Mouse (Mus musculus) embryonic facial prominence, embryonic 14.5 days (tissue): ENCODE data around the gene Tie1. TPM values are rescaled to one million over a fixed set of nuclear protein-coding genes. Genes with fewer than 3 reads are reported as not detected.

Experiments used
- ATAC-seq: fragments of 200-750 bp; cut with Nextera tagmentation; 2 replicates; pipeline ENCODE4 v1.8.0; 2017; ENCODE audit warnings: low read depth, moderate number of reproducible peaks, moderate TSS enrichment
- DNase-seq: peaks from one replicate; pipeline ENCODE4 v3.0.0-alpha.2; 2015; ENCODE audit warnings: low spot score
- H3K27ac ChIP-seq: fragments of 300-500 bp; sonication (generic); replicated peaks from 2 replicates; pipeline ENCODE4 v1.5.1; 2014; ENCODE audit warnings: low read depth, mild to moderate bottlenecking, low read length, moderate library complexity
- H3K27me3 ChIP-seq: fragments of 300-500 bp; sonication (generic); replicated peaks from 2 replicates; pipeline ENCODE4 v1.6.1; 2014; ENCODE audit warnings: low read length; ENCODE audit not compliant: control insufficient read depth, insufficient read depth
- H3K36me3 ChIP-seq: fragments of 300-500 bp; sonication (generic); 2 replicates; pipeline ENCODE4 v1.6.1; 2014; ENCODE audit warnings: low read length, mixed read lengths; ENCODE audit not compliant: control insufficient read depth, insufficient read depth
- H3K4me1 ChIP-seq: fragments of 300-500 bp; sonication (generic); 2 replicates; pipeline ENCODE4 v1.6.1; 2014; ENCODE audit warnings: antibody characterized with exemption, low read length; ENCODE audit not compliant: control insufficient read depth, insufficient read depth
- H3K4me2 ChIP-seq: fragments of 300-500 bp; sonication (generic); 2 replicates; pipeline ENCODE4 v1.6.1; 2014; ENCODE audit warnings: low read depth, mild to moderate bottlenecking, low read length, moderate library complexity, mixed read lengths
- H3K4me3 ChIP-seq: fragments of 300-500 bp; sonication (generic); 2 replicates; pipeline ENCODE4 v1.5.1; 2014; ENCODE audit warnings: low read depth, mild to moderate bottlenecking, low read length
- H3K9ac ChIP-seq: fragments of 300-500 bp; sonication (generic); 2 replicates; pipeline ENCODE4 v1.6.1; 2014; ENCODE audit warnings: low read depth, mild to moderate bottlenecking, low read length, moderate library complexity, mixed read lengths
- H3K9me3 ChIP-seq: fragments of 300-500 bp; sonication (generic); 2 replicates; pipeline ENCODE4 v1.6.1; 2016; ENCODE audit warnings: low read length; ENCODE audit not compliant: control insufficient read depth
- WGBS: fragments of 180-500 bp; shearing (Covaris S2); extraction: QIAGEN DNeasy Blood & Tissue Kit; methylation state at CpG from one replicate; pipeline ENCODE4 v1.1.7; 2014; 5-methylcytosine and 5-hydroxymethylcytosine counted together
- polyA plus RNA-seq: library from polyadenylated mRNA; unstranded; fragments of >200 nt; fragmentation: Nextera tagmentation; extraction: Ambion mirVana; gene quantifications from 2 replicates; pipeline ENCODE4 v1.2.1, GENCODE M21; 2014

Tie1 gene
- polyA plus RNA-seq = 22.3 and 24.2 TPM in 2 replicates

GRCm38 (mm10) chr4:118489717-118490132 lies at the start of gene Tie1:
Gene Tie1 (minus strand): TSS chr4:118490061.
- 0 out of 2 replicates have a peak, but pooled peaks have one; percentile 37 for ATAC-seq
- H3K4me1 ChIP-seq = no peaks in the 10 kb centered on the region
- H3K4me2 ChIP-seq = peak within 1 kb of the TSS; percentile 14; the same call in 1 of the 2 replicates
- H3K9ac ChIP-seq = no peak within 1 kb of the TSS
- H3K9me3 ChIP-seq = no peaks in the 10 kb centered on the region
- H3K4me3 ChIP-seq = peak within 1 kb of the TSS; percentile 7; the same call in 1 of the 2 replicates
- no peak within 1 kb of the TSS for H3K27ac ChIP-seq
- DNase-seq = peak; percentile 50
- no peaks in the 10 kb centered on the region for H3K36me3 ChIP-seq
- H3K27me3 ChIP-seq = no peaks in the 10 kb centered on the region
- WGBS = 84% methylated on average over 8 of the region's 8 CpGs

DNA sequence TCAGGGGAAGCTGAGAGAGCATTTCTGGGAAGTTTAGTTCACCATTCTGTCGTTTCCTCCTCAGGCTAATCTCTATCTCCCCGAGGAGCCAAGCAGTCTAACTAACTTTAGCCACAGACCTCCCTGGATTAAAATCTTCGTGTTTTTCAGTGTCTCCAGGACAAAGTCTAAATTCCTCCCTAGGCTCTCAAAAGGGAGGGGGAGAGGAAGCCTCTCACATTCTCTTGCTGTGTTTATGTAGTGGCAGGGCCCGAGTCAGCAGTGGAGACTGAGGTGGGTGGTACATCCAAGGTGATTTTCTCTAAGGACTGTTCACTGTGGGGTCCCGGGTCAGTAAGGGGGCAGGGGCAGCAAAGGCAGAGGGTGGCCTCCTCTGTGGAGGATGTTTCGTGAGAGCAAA lies 47.9 kb upstream of the Tie1 start:
- Histone ChIP-seq H3K9ac (no peak overlapping the region), H3K4me1 (peaks cover 9% of the 10 kb centered on the region), H3K9me3 (no peaks in the 10 kb centered on the region), H3K4me2 (no peak overlapping the region), H3K4me3 (no peak overlapping the region), H3K27ac (no peak overlapping the region), H3K27me3 (peaks cover 3% of the 10 kb centered on the region; the same call in 1 of the 2 replicates), H3K36me3 (no peaks in the 10 kb centered on the region)
- ATAC-seq = no peak
- no peak for DNase-seq
- WGBS = 35% methylated on average over 6 of the region's 6 CpGs

DNA sequence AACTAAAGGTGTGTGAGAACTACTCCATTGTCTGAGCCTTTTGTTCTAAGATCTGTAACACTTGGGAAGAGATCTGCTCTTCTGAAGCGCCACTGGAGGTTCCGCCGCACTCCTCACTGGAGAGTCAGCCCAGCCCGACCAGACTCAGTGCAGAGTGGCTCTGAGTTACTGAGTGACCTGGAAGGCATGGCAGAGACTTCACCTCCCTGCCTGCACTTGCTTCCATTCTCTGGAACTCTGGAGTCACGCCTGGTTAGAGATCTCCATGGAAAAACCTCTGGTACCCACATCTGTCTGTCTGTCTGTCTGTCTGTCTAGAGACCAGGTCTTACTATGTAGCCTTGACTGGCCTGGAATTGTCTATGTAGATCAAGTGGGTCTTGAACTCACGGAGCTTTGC lies 45.7 kb upstream of the Tie1 start:
- Histone ChIP-seq H3K4me1 (peaks cover 8% of the 10 kb centered on the region), H3K36me3 (no peaks in the 10 kb centered on the region), H3K9ac (no peak overlapping the region), H3K4me3 (no peak overlapping the region), H3K27ac (no peak overlapping the region), H3K4me2 (no peak overlapping the region), H3K27me3 (no peaks in the 10 kb centered on the region), H3K9me3 (no peaks in the 10 kb centered on the region)
- ATAC-seq (no peak), DNase-seq (no peak)
- whole genome bisulfite sequencing = 87% methylated on average over 6 of the region's 6 CpGs

GRCm38 (mm10) chr4:118533605-118534004 lies 43.7 kb upstream of the Tie1 start:
- H3K4me2 ChIP-seq = no peak overlapping the region
- 72% methylated on average over 7 of the region's 7 CpGs for WGBS
- no peak for DNase-seq

DNA sequence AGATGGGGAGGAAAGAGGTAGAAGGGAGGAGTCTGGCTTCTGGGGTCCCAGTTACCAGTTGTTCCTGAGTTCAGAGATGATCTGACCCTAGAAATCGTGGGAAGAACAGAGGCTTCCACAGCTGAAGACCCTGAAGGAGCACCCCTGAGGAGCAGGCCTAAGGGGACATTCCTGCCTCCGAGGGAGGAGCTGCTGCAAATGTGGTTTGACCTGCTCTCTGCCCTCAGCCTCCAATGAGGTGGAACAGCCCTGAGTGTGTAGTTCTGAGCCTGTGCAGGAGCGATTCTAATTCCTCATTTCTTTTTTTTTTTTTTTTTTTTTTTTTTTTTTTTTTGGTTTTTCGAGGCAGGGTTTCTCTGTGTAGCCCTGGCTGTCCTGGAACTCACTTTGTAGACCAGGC lies 43.3 kb upstream of the Tie1 start:
- no peak for ATAC-seq
- DNase-seq = no peak
- Histone ChIP-seq H3K9me3 (no peaks in the 10 kb centered on the region), H3K36me3 (no peaks in the 10 kb centered on the region), H3K9ac (no peak overlapping the region), H3K27me3 (no peaks in the 10 kb centered on the region), H3K27ac (no peak overlapping the region), H3K4me2 (no peak overlapping the region), H3K4me3 (no peak overlapping the region), H3K4me1 (no peaks in the 10 kb centered on the region)
- 37% methylated on average over 3 of the region's 4 CpGs for WGBS

More at GRCm38 (mm10) chr4:118533605-118534004, 43.7 kb upstream of the Tie1 start:
- Histone ChIP-seq H3K9ac (no peak overlapping the region), H3K27me3 (no peaks in the 10 kb centered on the region), H3K9me3 (no peaks in the 10 kb centered on the region), H3K4me1 (no peaks in the 10 kb centered on the region), H3K4me3 (no peak overlapping the region), H3K27ac (no peak overlapping the region), H3K36me3 (no peaks in the 10 kb centered on the region)
- ATAC-seq = no peak

DNA sequence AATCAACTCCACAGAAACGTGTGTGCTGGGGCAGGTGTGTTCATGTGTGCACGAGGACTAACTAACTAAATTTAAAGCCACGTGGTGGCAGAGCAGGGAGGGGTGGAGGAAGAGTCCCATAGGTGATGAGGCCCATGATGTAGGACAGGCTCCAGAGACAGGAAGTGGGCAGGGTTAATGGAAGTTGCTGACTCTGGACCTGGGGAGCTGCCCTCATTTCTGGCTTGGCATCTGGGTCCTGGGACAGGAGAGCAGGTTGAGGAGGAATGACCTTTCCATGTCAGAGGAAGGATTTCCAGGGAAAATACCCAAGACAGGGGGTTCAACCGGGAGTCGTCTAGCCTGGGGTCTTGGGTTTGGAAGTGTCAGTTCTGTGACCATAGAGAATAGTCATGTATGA lies 42.8 kb upstream of the Tie1 start:
- ATAC-seq = no peak
- no peaks in the 10 kb centered on the region for H3K9me3 ChIP-seq
- H3K4me2 ChIP-seq = no peak overlapping the region
- no peak overlapping the region for H3K9ac ChIP-seq
- H3K36me3 ChIP-seq = no peaks in the 10 kb centered on the region
- no peaks in the 10 kb centered on the region for H3K27me3 ChIP-seq
- 77% methylated on average over 5 of the region's 5 CpGs for WGBS
- H3K4me3 ChIP-seq = no peak overlapping the region
- H3K27ac ChIP-seq = no peak overlapping the region
- no peak for DNase-seq
- H3K4me1 ChIP-seq = no peaks in the 10 kb centered on the region

- peaks cover 4% of the 10 kb centered on the region; the same call in 1 of the 2 replicates for H3K4me1 ChIP-seq
- H3K4me2 ChIP-seq = peak overlapping the region; percentile 35; the same call in 1 of the 2 replicates
- H3K9ac ChIP-seq = no peak overlapping the region
- no peak for ATAC-seq
- H3K27ac ChIP-seq = no peak overlapping the region
- no peak overlapping the region for H3K4me3 ChIP-seq
- DNase-seq = no peak
- no peaks in the 10 kb centered on the region for H3K27me3 ChIP-seq
- H3K9me3 ChIP-seq = no peaks in the 10 kb centered on the region
- WGBS = 80% methylated on average over 6 of the region's 6 CpGs
- H3K36me3 ChIP-seq = no peaks in the 10 kb centered on the region
These were observed 37.9 kb upstream of the Tie1 start for GRCm38 (mm10) chr4:118527720-118528119.

DNA sequence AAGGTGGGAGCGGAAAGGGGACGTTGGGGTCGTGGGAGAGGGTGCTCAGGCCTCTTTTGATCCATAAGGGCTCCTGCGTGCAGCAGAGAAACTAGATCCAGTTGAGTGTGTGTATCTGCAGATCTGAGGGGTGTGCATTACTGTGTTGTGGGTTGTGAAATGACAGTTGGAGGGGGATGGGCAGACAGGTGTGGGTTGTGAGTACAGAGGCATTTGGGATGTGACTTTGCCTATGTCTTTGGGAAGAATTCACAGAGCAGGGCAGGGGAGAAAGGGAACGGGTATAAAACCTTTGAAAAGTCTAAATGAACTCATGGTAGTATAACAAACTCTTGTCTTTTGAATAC lies 37.4 kb upstream of the Tie1 start:
- H3K36me3 ChIP-seq = no peaks in the 10 kb centered on the region
- no peaks in the 10 kb centered on the region for H3K27me3 ChIP-seq
- peaks cover 4% of the 10 kb centered on the region; the same call in 1 of the 2 replicates for H3K4me1 ChIP-seq
- no peak for DNase-seq
- H3K4me2 ChIP-seq = peak overlapping the region; percentile 35
- no peak overlapping the region for H3K9ac ChIP-seq
- no peak overlapping the region for H3K27ac ChIP-seq
- H3K9me3 ChIP-seq = no peaks in the 10 kb centered on the region
- H3K4me3 ChIP-seq = peak overlapping the region; percentile 17
- 0 out of 2 replicates have a peak, but pooled peaks have one; percentile 12 for ATAC-seq
- 41% methylated on average over 5 of the region's 5 CpGs for WGBS
